Mouse (Mus musculus): Measurements from ENCODE around the gene Utp6.
"Not testable (repeated sequence)": the region's sequence is repeated elsewhere in the genome, so short reads cannot be mapped to it uniquely, and the experiment has no call there.

Gene Utp6

DNA sequence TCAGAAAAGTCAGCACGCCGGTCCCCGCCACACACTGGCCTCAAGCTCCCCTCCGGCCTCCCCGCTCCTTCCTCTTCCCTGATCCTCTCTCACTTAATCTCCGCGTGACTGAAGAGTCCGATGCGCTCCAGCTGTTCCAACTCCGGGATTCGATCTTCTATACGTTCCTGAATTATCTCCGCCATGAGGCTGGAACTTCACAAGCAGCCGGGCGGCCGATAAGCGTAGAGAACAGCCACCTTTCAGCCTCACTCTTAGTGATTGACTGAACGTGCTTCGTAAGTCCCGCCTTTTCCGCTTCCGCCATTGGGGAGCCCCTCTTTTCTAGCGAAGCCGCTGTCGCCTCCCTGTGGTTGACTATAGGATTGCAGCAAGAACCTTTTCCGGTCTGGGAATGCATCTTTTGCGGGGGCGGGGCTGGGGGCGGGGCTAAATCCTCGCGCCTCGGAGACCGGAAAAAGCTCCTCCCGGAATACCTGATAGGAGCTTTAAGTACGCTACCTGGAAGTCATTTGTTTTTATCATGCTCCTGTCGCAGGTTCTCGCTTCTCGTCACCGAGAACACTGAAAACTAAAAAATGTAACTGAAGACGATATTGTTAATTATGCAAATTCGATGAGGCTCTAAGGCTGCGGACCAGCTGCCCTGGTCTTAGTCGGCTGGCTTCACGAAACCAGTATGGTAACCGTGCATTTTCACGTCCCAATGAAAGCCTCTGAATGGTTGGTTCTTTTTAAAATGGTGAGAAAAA is at the start of gene Utp6:
Gene Utp6 (minus strand): TSS at position 266 of the 752 bp plus-strand sequence.
- DNase-seq, result peak; percentile 97

DNA sequence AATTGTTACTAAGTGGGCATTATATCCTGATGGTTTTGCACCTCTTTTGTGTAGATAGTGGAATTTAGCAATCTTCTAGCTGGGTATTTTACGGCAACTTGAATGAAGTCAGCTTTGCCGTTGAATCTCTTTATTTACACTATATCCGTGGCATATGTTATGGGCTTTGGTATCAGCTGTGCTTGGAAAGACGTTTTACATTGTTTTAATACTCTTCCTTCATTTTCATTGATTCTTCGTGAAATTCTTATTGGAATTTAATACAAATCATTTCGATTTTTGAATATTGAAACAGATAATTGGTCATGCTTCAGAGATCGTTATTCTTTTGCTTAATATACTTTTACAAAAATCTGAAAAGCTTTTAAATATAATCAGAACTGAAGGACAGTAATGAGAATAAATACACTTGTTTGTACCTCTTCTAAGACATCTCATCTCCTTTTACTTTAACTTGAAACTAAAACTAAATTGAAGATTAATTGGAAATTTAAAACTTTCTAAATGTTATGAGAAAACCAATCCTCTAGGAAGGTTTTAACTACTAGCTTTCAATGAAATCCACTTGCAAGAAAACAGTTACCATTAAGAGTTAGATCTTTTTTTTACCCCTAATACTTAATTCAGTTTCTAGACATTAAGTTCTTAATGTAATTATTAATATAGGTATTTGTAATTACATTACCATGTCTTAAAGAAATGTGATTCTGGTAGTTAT is 32.2 kb upstream of the Utp6 start:
- no peak for DNase-seq

DNA sequence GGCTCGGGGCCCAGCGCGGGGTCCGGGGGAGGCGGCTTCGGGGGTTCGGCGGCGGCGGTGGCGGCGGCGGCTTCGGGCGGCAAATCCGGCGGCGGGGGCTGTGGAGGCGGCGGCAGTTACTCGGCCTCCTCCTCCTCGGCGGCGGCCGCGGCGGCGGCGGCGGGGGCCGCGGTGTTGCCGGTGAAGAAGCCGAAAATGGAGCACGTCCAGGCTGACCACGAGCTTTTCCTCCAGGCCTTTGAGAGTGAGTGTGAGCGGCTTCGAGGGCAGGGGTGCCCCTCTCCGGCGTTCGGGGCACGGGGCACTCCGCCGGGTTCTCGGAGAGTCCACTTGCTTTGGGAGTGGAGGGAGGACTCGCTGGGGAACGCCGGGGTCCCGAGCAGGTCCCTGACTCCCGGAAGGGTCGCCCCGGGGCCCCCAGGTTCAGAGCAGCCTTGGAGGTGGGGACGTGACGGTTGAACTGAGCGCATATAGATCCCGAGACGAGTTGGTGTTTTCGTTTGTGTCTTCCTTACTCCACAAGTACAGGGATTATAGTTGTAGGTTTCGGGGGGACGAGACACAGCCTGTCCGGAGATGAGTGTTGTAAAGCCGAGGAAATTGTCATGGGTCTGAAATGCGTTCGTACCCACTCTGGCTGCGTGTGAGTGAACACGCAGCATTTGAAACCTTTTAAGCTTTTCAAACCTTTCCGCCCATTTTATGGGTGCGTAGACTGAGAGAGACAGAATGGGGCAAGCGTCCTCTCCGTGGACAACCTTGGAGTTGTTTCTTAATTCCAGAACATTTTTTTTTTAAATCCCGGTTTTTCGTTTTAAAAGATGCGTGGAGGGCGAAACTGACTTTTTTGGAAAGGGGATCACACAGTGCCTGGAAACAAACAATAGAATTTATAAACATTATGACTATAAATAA is 31.4 kb upstream of the Utp6 start:
- DNase-seq, result peak; percentile 16

DNA sequence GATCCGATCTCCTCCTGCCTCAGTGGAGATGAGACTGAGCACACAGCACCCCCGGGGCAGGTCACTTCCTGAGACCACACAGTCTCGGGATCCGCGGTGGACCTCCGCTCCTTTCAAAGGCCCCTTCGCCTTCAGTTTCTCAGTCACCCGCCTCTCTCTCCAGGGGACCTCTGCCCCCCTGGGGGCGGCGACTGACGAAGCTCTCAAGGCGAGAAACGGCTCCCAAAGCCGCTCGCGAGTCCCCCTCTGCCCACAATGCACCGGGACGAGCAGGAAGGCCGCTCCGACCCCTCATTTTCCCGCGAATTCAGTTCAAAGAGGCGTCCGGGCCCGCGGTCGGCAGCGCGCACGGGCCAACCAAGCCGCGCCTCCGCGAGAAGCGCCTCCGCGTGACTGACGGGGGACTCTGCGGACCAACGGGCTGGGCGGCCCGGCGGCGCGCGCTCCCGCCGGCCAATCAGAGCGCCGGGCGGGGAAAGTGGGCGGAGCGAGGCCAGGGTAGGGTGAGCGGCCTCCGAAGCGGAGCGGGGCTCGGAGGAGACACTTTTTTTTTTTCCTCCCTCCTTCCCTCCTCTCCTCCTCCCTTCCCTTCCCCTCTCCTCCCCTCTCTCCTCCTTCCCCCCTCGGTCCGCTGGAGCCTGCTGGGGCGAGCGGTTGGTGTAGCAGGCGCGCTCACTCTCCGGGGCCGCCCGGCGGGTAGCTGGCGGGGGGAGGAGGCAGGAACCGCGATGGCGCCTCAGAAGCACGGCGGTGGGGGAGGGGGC is 30.6 kb upstream of the Utp6 start, which contains the start of gene Suz12:
Gene Suz12 (plus strand): TSS at position 515 of the 764 bp plus-strand sequence.
- DNase-seq, result peak; percentile 95

DNA sequence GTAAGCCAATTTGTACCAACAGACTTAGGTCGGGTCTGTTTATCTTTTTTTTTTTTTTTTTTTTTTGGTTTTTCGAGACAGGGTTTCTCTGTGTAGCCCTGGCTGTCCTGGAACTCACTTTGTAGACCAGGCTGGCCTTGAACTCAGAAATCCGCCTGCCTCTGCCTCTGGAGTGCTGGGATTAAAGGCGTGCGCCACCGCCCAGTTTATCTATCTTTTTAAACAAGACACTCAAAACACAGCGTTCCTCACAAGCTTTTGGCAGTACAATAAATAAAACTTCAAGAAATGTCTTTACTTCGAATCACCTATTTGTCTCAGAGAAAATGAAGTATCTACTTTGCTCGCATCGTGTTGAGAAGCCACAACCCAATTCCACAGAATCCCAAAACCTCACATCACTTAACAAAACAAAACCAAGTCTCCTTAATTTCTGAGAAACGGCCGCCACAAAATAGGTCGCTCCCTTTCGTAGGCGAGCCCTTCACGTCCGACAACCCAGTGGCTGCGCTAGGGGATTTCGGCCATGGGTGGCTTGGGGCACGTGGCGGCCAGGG is 29.9 kb upstream of the Utp6 start:
- DNase-seq, result no peak

DNA sequence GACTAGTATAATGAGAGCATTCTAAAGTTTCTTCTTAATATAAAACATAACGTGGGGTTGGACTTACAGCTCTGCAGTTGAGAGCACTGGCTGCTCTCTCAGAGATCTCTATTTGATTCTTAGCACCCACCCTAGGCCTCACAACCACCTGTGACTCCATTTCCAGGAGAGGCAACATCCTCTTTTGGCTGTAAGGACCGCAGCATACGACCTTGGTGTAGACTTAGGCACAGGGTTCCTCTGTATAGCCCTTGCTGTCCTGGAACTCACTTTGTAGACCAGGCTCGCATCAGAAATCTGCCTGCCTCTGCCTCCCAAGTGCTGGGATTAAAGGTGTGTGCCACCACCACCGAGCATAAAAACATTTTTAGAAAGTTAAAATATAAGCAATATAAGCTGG is 29.4 kb upstream of the Utp6 start:
- DNase-seq, result no peak

DNA sequence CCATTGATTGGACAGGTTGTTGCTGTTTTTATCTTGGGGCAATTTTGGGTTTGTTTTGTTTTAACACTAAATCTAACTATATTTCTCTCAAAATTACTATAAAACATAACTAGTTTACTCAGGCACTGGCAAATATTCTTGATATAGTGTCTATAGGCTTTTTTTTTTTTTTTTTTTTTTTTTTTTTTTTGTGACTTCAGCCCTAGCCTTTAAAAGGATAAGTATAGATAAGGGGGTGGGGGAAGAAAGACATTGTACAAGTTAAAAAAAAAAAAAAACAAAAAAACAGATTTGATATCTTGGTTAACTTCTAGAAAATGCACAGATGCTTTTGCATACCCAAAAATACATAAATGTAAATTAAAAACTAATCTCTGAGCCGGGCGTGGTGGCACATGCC is 27.9 kb upstream of the Utp6 start:
- DNase-seq, result no peak

DNA sequence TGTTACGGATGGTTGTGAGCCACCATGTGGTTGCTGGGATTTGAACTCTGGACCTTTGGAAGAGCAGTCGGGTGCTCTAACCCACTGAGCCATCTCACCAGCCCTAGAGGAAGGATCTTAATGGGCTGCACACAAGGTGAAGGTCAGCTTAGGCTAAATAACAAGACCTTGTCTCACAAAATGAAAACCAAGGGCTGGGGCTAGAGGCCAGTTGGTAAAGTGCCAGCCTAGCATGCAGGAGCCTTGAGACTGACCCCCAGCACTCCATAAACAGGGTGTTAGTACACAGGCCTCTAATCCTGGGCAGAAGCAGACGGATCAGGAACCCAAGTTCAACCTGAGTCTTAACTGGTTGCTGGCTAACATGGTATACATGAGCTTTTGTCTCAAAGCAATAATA is 25.7 kb upstream of the Utp6 start:
- no peak for DNase-seq

DNA sequence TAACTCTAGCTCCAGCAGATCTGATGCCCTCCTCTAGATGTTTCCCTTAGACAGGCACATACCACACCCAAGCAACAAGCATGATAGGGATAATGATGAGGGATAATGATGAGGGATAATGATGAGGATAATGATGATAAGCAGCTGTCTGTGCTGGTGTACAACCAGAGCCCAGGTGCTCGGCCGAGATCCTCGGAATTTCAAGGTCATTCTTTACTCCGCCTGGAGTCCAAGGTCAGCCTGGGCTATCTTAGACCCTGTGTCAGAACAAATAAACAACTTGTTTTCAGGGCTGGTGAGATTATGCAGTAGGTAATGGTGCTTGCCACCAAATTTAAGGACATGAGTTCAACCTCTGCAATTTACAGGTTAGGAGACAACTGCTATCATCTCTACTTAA is 24.7 kb upstream of the Utp6 start:
- no peak for DNase-seq

DNA sequence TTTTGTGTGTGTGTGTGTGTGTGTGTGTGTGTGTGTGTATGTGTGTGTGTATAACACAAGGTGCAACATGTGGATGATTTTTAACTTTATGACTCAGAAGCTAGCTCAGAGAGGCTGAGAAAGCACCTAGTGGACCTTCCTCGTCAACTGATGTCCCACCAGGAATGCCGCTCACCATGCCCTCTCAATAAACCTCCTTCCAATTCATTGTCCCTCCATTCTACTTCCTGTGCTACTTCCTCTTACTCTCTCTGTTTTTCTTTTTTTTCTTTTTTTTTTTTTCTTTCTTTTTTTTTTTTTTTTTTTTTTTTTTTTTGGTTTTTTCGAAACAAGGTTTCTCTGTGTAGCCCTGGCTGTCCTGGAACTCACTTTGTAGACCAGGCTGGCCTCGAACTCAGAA is 15.6 kb upstream of the Utp6 start:
- DNase-seq, result not testable (repeated sequence)

DNA sequence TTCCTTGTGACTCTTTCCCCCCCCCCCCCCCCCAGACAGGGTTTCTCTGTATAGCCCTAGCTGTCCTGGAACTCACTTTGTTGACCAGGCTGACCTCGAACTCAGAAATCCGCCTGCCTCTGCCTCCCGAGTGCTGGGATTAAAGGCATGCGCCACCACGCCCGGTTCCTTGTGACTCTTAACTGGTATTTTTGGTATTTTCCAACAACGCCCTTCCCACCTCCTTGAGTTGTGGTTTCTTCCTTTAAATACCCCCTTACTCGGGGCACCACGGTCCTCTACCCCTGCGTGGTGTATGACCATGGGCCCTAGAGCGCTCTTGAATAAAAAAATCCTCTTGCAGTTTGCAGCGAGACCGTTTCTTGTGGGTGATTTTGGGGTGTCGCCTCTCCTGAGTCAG is 14.9 kb upstream of the Utp6 start:
- DNase-seq, result not testable (repeated sequence)

DNA sequence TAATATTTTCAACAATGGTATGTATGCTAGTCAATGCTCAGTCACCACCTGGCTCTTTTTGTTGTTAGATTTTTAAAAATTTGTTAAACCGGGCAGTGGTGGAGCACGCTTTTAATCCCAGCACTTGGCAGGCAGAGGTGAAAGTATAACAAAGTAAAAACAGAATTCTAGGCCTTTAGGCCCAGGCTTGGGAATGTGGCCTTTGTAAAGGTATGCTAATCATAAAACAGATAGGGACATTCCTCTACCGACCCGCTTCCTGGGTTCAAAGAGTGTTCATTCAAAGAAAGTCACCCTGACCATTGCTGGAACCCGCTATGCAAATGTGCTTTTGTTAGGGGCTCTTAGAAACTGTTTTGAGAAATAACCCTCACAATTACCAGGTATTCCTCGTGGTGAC is 14.5 kb upstream of the Utp6 start:
- not testable (repeated sequence) for DNase-seq

DNA sequence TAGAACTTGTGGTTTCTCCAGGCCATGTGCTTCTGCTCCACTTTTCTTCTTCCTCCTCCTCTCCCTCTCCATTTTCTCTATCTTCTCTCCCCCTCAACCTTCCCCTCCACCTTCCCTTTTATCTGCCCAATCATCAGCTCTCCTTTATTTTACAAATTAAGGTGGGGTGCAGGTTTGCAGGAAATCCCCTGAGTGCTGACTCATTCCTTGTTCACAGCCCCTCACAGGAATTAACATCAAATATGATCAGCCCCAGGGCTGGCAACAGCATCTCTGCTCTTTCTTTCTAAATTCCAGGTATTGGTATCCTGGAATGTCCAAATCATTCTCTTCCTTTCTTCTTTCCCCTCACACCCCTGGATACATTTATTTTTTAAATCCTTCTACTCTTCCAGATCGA is 14.0 kb upstream of the Utp6 start:
- DNase-seq, result no peak

DNA sequence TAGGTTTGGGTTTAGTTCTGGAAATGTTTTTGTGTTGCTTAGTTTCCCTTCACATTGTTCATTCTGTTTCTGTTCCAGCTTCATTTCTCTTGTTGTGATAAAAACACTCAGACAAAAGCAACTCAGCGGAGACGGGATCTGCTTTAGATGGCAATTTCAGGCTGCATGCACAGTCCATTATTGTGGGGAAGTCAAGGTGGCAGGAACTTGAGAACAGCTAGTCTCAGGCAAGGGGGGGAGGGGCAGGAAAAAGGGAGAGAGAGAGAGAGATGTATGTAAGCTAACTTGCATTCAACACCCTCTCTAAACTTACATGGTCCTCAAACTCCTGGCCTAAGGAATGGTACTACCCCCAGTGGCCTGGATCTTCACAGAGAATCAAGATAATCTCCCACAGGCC is 13.2 kb upstream of the Utp6 start:
- DNase-seq, result no peak

DNA sequence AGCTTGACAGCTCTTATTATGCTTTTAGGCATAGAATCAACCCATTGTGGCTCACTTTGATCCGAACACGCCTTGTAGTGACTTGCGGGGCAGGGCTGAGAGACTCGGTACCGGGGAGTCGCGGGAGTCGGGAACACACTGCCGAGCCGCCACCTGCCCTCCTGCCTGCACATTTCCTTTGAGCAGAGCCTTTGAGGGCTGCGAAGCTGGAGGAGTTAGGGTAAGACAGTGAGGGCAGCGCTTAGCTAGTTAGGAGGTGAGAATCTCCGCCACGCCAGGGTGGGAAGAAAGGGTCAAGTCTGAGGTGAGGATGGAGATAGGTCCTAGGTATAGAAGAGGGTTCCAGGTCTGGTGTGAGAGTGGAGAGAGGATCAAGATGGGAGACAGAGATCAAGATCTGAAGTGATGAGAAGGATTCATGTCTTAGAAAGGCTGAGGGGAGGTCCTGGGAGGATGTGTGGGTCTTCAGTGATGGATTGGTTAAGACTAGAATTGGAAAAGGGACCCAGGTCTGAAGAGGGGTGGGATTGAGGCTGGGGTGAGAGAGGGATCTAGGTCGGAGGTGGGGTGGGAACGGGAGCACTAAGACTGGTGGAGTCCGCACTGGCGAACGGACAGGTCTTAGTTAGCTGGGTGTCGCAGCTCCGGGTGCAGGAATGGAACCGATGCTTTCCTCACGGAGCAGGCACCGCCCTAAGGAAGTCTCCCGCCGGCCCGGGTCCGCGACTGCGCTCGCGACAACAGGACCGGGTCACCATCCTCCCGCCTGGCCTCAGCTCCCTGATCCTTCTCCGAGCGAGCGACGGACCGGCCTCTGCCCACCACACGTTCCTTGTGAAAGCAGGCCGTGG is 11.7 kb upstream of the Utp6 start:
- DNase-seq, result no peak

DNA sequence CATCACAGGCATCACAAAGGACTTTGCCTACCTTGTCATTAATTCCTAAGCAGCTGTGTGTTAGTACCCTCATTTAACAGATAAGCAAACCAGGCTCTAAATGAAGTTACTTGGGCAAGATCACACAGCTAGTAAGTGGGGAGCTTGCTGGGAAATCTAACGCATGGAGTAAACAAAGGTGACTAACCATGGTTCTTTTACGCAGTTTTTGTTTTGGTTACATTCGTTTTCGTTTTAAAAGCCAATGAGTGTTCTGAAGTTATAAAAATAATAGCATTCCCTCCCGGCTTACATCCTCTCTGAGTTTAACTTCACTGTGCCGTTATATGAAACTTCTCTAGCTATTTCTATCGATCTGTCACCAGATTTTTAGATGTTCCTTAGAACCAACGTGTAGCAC is 10.9 kb upstream of the Utp6 start:
- DNase-seq, result no peak

DNA sequence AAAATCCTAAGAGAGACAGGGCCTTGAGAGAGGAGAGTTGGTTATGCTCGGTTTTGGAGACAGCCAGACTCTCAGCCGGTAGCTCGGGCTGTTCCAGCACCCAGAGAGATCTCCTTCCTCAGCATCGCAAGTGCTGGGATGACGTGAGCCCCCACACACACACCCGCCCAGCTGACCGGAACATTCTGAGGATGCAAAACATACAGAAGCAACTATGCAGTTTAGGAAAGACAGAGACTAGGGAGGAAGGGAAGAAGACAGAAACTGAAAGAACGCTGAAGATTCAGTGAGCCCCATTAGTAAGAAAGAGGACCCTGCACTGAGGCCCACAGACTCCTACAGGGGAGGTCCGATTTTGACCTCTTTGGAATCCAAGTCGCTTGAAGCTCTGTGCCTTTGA is 5.6 kb upstream of the Utp6 start:
- no peak for DNase-seq

DNA sequence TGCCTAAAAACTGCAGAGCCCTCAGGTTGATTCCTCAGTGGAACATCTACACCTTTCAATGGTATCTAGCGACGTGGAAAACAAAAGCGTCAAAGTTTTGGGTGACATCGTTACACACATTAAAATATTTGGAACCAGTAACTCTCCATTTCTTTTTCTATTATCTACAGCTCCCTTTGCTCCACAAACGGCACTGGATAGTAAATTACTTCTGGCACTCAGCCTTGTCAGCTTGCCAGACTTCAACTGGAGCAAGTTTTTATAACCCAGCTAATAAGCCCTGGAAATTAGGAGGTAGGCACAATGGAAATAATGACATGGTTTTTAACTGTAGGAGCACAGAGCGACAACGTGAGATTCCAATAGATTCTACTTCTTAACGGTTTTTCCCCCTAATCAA is 3.7 kb upstream of the Utp6 start:
- peak; percentile 21 for DNase-seq

DNA sequence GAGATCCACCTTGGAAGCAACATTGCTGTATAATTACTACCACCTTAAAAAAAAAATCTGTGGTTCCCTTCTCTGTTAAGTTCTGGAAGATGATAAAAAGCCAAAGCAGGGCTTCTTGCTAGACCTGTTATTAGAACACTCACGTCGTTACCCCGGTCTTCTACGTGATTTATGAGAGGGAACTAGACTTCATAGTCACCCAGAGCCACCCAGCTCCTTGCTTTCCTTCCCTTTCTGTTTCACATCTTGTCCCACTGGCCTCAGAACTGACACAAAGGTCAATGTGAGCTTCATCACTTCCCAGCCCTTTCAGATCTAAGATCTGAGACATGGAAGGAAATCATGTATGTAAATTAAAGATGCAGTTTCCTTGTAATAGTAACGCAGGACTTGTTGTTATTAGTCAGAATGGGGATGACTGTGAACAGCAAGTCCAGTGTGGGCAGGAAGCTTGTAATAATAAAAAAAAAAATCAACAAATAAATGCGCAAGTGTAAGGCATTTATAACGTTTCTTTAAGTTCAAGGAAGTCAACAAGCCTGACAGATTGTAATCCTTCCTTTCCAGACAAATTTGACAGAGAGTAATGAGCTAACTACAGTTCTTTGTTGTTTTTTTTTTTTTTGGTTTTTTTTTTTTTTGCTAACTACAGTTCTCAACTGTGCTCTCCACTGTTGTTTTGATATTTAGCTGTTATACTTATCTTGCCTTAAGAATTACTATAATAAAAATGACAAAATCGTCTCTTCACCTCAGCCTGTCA is 1.2 kb upstream of the Utp6 start:
- DNase-seq, result no peak

DNA sequence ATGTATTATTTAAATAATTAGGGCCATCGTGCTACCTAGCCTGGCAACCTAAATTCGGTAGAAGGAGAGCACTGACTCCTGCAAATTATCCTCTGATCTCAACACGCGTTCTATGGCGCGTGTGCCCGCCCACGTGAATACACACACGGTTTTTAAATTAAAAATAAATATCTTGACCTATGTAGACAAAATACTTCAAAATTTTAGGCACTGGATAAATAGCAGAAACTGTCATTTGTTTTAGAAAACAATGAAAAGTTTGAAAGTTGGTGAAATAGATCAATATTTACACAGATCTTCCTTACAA is 640 bp upstream of the Utp6 start:
- DNase-seq, result no peak

Data from layer of hippocampus, adult 9-11 months (tissue).